Mouse (Mus musculus) cortical plate, adult 2 months (tissue): ENCODE results near the gene Tmem256.

Experiments used
- CTCF ChIP-seq: fragments of 200-500 bp; IDR thresholded peaks from 2 replicates; pipeline ENCODE4 v1.5.1; 2011; ENCODE audit warnings: mild to moderate bottlenecking, control low read depth, low read length; ENCODE audit not compliant: insufficient read depth; ENCODE audit errors: extremely low read depth
- POLR2A ChIP-seq: fragments of 200-500 bp; IDR thresholded peaks from 2 replicates; pipeline ENCODE4 v1.6.1; 2011; ENCODE audit warnings: mild to moderate bottlenecking, low read length, control low read depth; ENCODE audit not compliant: insufficient read depth; ENCODE audit errors: extremely low read depth

DNA sequence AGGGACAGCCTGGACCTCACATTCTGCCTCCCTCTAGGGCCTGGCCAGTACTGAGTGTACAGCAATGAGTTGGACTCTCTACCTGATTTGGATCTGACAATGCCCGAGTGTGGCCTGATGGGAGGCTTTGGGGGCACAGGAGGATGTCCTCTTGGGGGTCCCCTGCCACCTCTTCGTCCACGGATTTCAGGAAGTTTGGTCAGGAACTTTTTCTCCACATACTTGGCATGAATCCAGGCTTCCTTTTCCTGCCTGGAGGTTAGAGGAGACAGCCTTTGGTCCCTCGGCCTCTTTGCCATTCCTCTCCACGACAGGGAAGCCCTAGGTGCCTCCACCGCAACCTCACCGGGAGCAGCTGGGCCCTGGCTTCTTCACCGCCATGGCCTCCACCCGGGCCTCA, 45.9 kb downstream of the Tmem256 start:
- TF ChIP-seq CTCF = no peak
- no peak for TF ChIP-seq POLR2A
